In the genomic region with DNA sequence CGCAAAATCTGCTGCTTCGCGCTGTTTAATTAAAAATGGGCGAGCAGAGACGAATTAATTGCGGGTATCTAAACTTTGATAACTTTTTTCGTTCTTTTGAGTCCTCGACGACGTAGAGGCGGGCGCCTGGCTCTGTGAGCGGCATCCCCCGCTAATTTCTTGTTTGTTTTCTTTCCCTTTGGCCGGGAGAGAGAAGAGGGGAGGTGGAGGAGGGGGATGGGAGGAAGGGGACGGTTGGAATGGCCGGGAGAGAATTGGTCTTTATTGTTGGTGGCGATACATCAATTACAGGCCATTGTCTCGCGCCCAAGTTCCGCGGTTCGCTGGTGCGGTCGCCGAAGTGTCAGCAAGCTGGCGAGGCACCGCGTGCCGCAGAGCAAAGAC, we compare ENCODE assay signal across 10 mouse cellular contexts. TPM values are rescaled to one million over a fixed set of nuclear protein-coding genes. Genes with fewer than 3 reads are reported as not detected.
DNase-seq lines count a peak whose midpoint lies in the region; ATAC-seq and TF ChIP-seq lines count a peak whose summit lies in the region.
"Had no signal": no experiment of that assay in that cellular context is flagged by ENCODE, and none has a peak within 500 bp of the region (broad histone marks: within the 10 kb centered on the region; RNA-seq: fewer than 3 reads in every experiment).

No protein-coding gene starts in this region.

- no peak for ATAC-seq in forebrain, postnatal 0 days
- ATAC-seq in liver, embryonic 12.5 days = no peak
- ATAC-seq: Patski had no signal

- TF ChIP-seq POLR2A in small intestine, adult 2 months (IDR thresholded peaks at IDR 0.05; ENCODE audit: low read depth, low read length) = no peak

- DNase-seq in left cerebral cortex, postnatal 4 days = peak; percentile 29
- DNase-seq in left cerebral cortex, adult 9 months (ENCODE audit: low spot score in 2 of 2) = no peak
- DNase-seq in forebrain, postnatal 0 days = no peak
- no peak for DNase-seq in adrenal gland, adult 8-10 months
- no peak for DNase-seq in cerebellum, postnatal 4 days (ENCODE audit: low spot score in 2 of 2)
- DNase-seq in gastrocnemius, adult 8-10 months (ENCODE audit: low spot score in 2 of 2) = no peak

- intact Hi-C loops in left cerebral cortex, postnatal 4 days (cut with DNase I) = loop anchor here (10.0 kb wide), 1 partner anchor 270 kb away; no protein-coding TSS in a partner anchor

- H3K4me1 ChIP-seq in forebrain, postnatal 0 days (ENCODE audit: insufficient read depth) = peaks cover 9% of the 10 kb centered on the region; the same call in 1 of the 2 replicates
- H3K4me1 ChIP-seq in liver, embryonic 12.5 days = peaks cover 7% of the 10 kb centered on the region; the same call in 1 of the 2 replicates
- H3K4me1 ChIP-seq in small intestine, adult 2 months (ENCODE audit: control insufficient read depth, insufficient read depth, insufficient read length, low read length) = no peaks in the 10 kb centered on the region; the same call in 1 of the 2 replicates

- no peaks in the 10 kb centered on the region for H3K9me3 ChIP-seq in forebrain, postnatal 0 days (ENCODE audit: low read length)
- H3K9me3 ChIP-seq in liver, embryonic 12.5 days (replicated peaks) = no peaks in the 10 kb centered on the region

- H3K36me3 ChIP-seq in forebrain, postnatal 0 days (ENCODE audit: insufficient read depth) = no peaks in the 10 kb centered on the region
- no peaks in the 10 kb centered on the region for H3K36me3 ChIP-seq in liver, embryonic 12.5 days
- no peaks in the 10 kb centered on the region for H3K36me3 ChIP-seq in small intestine, adult 2 months (ENCODE audit: control insufficient read depth, insufficient read depth, low read length)

- H3K4me2 ChIP-seq in forebrain, postnatal 0 days (ENCODE audit: low read depth) = peak overlapping the region; percentile 82
- peak overlapping the region; percentile 65 for H3K4me2 ChIP-seq in liver, embryonic 12.5 days

- H3K9ac ChIP-seq in forebrain, postnatal 0 days = no peak overlapping the region
- H3K9ac ChIP-seq in liver, embryonic 12.5 days = no peak overlapping the region

- under 1% methylated on average over 29 of the region's 30 CpGs for WGBS in forebrain, postnatal 0 days
- 1% methylated on average over 29 of the region's 30 CpGs for WGBS in liver, embryonic 12.5 days (ENCODE audit: insufficient replicate concordance)
- 8% methylated on average over 30 of the region's 30 CpGs for whole genome bisulfite sequencing in small intestine, adult 2 months

- H3K27me3 ChIP-seq in forebrain, postnatal 0 days (ENCODE audit: insufficient read depth, low read length) = peaks cover 15% of the 10 kb centered on the region
- peaks cover 100% of the 10 kb centered on the region for H3K27me3 ChIP-seq in liver, embryonic 12.5 days (replicated peaks)
- H3K27me3 ChIP-seq in small intestine, adult 2 months (ENCODE audit: control insufficient read depth, insufficient read depth, low read length) = peaks cover 67% of the 10 kb centered on the region
- H3K27me3 ChIP-seq: Patski had no signal

- H3K27ac ChIP-seq in forebrain, postnatal 0 days (ENCODE audit: low read depth, low read length) = no peak overlapping the region
- no peak overlapping the region for H3K27ac ChIP-seq in liver, embryonic 12.5 days
- H3K27ac ChIP-seq in small intestine, adult 2 months (ENCODE audit: insufficient read depth, low read depth, low read length) = no peak overlapping the region

- H3K4me3 ChIP-seq in forebrain, postnatal 0 days (ENCODE audit: low read depth, low read length) = peak overlapping the region; percentile 51
- no peak overlapping the region for H3K4me3 ChIP-seq in liver, embryonic 12.5 days
- 0 out of 2 replicates have a peak overlapping the region, but pooled peaks have one; percentile 16 for H3K4me3 ChIP-seq in small intestine, adult 2 months (ENCODE audit: low read depth, low read length)
- H3K4me3 ChIP-seq: erythroblast, embryonic 14.5 days had no signal

- TF ChIP-seq CTCF in forebrain, postnatal 0 days (IDR thresholded peaks at IDR 0.05; ENCODE audit: low read depth) = no peak
- no peak for TF ChIP-seq CTCF in small intestine, adult 2 months (IDR thresholded peaks at IDR 0.05; ENCODE audit: extremely low read depth, insufficient read length, insufficient replicate concordance, low read depth, low read length)

RNA-seq across cellular contexts. Expression of gene Sall1, which starts 1.2 kb away (rescaled TPM):
- total RNA-seq in left cerebral cortex, postnatal 4 days (2021) = 10 to 100 TPM; 13.4 to 15.0 TPM
- total RNA-seq in forebrain, postnatal 0 days (2014; rRNA removed) = 9.3 and 11.1 TPM in 2 replicates
- polyA plus RNA-seq in forebrain, postnatal 0 days (2015; fragmentation: Nextera tagmentation; extraction: Ambion mirVana) = 3.1 and 4.7 TPM in 2 replicates
- polyA plus RNA-seq in liver, embryonic 12.5 days (2016; fragmentation: Nextera tagmentation; extraction: Ambion mirVana) = 1.4 and 1.6 TPM in 2 replicates
- polyA plus RNA-seq in small intestine, adult 2 months (2012; rRNA removed) = 0.56 and 1.2 TPM in 2 replicates
- total RNA-seq in adrenal gland, adult 8-10 months (2022) = under 1 TPM in 2 of 4 experiments, not detected in 2; 0.03 to 0.05 TPM
- not detected for total RNA-seq in gastrocnemius, adult 8-10 months (2022)
- polyA plus RNA-seq: erythroblast, embryonic 14.5 days had no signal
